Mouse (Mus musculus) ES-CJ7 (cell line): ENCODE results near the gene Nsa2.
"Not testable (repeated sequence)": the region's sequence is repeated elsewhere in the genome, so short reads cannot be mapped to it uniquely, and the experiment has no call there.

ENCODE experiments used
- DNase-seq: peaks from one replicate; pipeline ENCODE4 v3.0.0; 2011; ENCODE audit warnings: low read depth, low spot score

Gene Nsa2

GRCm38 (mm10) chr13:97137466-97138400 lies at the start of gene Nsa2, which contains the start of gene Gfm2:
Gene Nsa2, minus strand, starts transcription at chr13:97137937.
Gene Gfm2, plus strand, starts transcription at chr13:97137937.
- DNase-seq: peak; percentile 97

- DNase-seq: no peak
Observed at GRCm38 (mm10) chr13:97186346-97186745, 48.6 kb upstream of the Nsa2 start.

GRCm38 (mm10) chr13:97184656-97185055 lies 46.9 kb upstream of the Nsa2 start:
- DNase-seq: no peak

- no peak for DNase-seq
Observed at GRCm38 (mm10) chr13:97184168-97184567, 46.4 kb upstream of the Nsa2 start.

- no peak for DNase-seq
Observed at GRCm38 (mm10) chr13:97182821-97183220, 45.1 kb upstream of the Nsa2 start.

GRCm38 (mm10) chr13:97180113-97180828 lies 42.5 kb upstream of the Nsa2 start:
- DNase-seq: no peak

GRCm38 (mm10) chr13:97178943-97179342 lies 41.2 kb upstream of the Nsa2 start:
- DNase-seq: peak; percentile 41

GRCm38 (mm10) chr13:97176731-97177130 lies 39.0 kb upstream of the Nsa2 start:
- DNase-seq: no peak

GRCm38 (mm10) chr13:97175520-97176264 lies 38.0 kb upstream of the Nsa2 start:
- no peak for DNase-seq

GRCm38 (mm10) chr13:97145834-97146233 lies 8.1 kb upstream of the Nsa2 start:
- peak; percentile 76 for DNase-seq

GRCm38 (mm10) chr13:97142321-97142720 lies 4.6 kb upstream of the Nsa2 start:
- no peak for DNase-seq

- not testable (repeated sequence) for DNase-seq
Observed at GRCm38 (mm10) chr13:97138404-97138931, 731 bp upstream of the Nsa2 start.

- DNase-seq: not testable (repeated sequence)
Observed at GRCm38 (mm10) chr13:97130413-97130812, 7.3 kb downstream of the Nsa2 start.

- DNase-seq: not testable (repeated sequence)
Observed at GRCm38 (mm10) chr13:97129654-97130053, 8.1 kb downstream of the Nsa2 start.

- DNase-seq: no peak
Observed at GRCm38 (mm10) chr13:97121341-97121740, 16.4 kb downstream of the Nsa2 start.

GRCm38 (mm10) chr13:97109046-97109445 lies 28.7 kb downstream of the Nsa2 start:
- DNase-seq: no peak

GRCm38 (mm10) chr13:97107721-97108120 lies 30.0 kb downstream of the Nsa2 start:
- DNase-seq: not testable (repeated sequence)

GRCm38 (mm10) chr13:97104996-97105395 lies 32.7 kb downstream of the Nsa2 start:
- DNase-seq: no peak

- DNase-seq: peak; percentile 84
Observed at GRCm38 (mm10) chr13:97099187-97099852, 38.4 kb downstream of the Nsa2 start, which contains the start of gene Gm6169. Gene Gm6169, minus strand, starts transcription at chr13:97099237.

- no peak for DNase-seq
Observed at GRCm38 (mm10) chr13:97095726-97096125, 42.0 kb downstream of the Nsa2 start.

- DNase-seq: no peak
Observed at GRCm38 (mm10) chr13:97088183-97088582, 49.6 kb downstream of the Nsa2 start.
